Mouse (Mus musculus) lung, adult 2 months (tissue): Measurements from ENCODE around the gene Wdfy4. TPM values are rescaled to one million over a fixed set of nuclear protein-coding genes. Genes with fewer than 3 reads are reported as not detected.

Experiments
- DNase-seq: peaks from one replicate; pipeline ENCODE4 v3.0.0; 2022
- H3K4me1 ChIP-seq: fragments of 200-500 bp; 2 replicates; pipeline ENCODE4 v1.6.1; 2011; ENCODE audit warnings: low read length; ENCODE audit not compliant: control insufficient read depth, insufficient read depth
- H3K4me3 ChIP-seq: fragments of 200-500 bp; replicated peaks from 2 replicates; pipeline ENCODE3; 2011; ENCODE audit warnings: low read depth, mild to moderate bottlenecking, control low read depth, low read length; ENCODE audit errors: extremely low read depth
- CTCF ChIP-seq: fragments of 200-500 bp; IDR thresholded peaks from 2 replicates; pipeline ENCODE4 v1.5.1; 2011; ENCODE audit warnings: mild to moderate bottlenecking, low read length, control low read depth; ENCODE audit not compliant: insufficient read depth
- POLR2A ChIP-seq: fragments of 200-500 bp; IDR thresholded peaks from 2 replicates; pipeline ENCODE4 v1.6.1; 2011; ENCODE audit warnings: low read depth, mild to moderate bottlenecking, control low read depth, low read length, borderline replicate concordance; ENCODE audit errors: extremely low read depth
- WGBS: fragments of 180-500 bp; shearing (Covaris S2); methylation state at CpG from one replicate; pipeline ENCODE4 v1.1.7; 2018; 5-methylcytosine and 5-hydroxymethylcytosine counted together
- polyA plus RNA-seq: library from polyadenylated mRNA; depleted of rRNA; stranded (reverse); fragments of >200 nt; gene quantifications from 2 replicates; pipeline ENCODE4 v1.2.3, GENCODE M21; 2012

The Wdfy4 gene
- polyA plus RNA-seq, 1 experiment: 14.0 TPM

DNA sequence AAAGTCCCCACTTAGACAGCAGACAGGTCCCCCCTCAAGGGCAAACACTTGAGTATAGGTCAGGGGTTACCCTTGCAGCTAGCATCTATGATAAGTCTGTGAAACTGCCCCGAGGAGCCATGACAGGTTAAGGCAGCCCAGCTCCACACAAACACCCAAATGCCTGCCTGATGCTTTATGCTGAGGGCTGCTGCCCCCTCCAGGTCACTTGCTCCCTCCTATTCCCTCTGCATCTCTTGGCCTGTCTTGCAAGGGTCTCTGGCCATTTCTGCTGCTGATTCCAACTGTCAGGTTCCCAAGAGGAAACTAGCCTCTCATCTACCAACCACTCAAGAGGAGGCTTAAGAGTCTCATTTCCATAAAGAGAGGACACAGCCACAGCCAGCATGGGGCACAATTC is 32.4 kb downstream of the Wdfy4 start:
- DNase-seq: no peak
- 40% methylated on average over 1 of the region's 1 CpGs for WGBS
- TF ChIP-seq CTCF (no peak), POLR2A (no peak)

DNA sequence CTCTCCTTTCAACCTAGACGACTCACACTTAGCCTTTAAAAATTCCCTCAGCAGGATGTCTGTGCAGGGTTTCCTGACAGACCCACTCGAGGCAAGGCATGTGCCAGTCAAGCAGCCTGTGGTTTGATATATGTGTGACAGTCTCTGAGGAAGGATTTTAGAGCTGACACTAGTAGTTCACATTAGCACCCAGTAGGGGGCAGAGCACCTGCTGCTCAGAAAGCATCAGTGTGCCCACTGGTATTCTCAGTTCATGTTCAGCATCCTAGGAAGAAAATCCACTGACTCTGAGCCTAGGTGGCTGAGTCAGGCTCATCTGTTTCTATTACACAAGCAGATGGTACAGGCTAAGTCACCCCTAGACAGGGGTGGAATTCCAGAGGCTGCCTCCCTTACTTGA is 39.0 kb downstream of the Wdfy4 start:
- H3K4me1 ChIP-seq: no peaks in the 10 kb centered on the region
- no peak overlapping the region for H3K4me3 ChIP-seq
- WGBS: 10% methylated on average over 2 of the region's 2 CpGs
- no peak for TF ChIP-seq POLR2A
- TF ChIP-seq CTCF: peak; percentile 46; the same call in 1 of the 2 replicates
- no peak for DNase-seq

More for the DNA sequence above, 32.4 kb downstream of the Wdfy4 start:
- H3K4me1 ChIP-seq: no peaks in the 10 kb centered on the region
- H3K4me3 ChIP-seq: no peak overlapping the region

DNA sequence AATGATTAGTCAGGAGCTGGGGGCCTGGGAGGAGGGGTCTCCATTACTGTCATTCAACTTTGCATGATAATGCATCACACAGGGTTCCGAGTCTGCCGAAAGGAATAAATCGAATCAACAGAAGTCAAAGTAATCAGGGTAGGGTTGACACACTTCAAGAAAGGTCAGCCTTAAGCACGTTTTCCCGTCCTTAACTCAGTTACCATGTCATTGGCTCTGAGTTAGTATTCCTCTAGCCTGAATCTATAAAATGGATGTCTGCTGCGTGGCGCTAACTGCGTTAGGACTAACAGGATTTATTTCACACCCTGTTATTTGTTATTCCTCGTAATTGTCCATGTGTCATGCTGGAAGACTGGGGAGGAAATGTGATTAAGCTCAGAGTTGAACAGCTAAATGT is 48.5 kb downstream of the Wdfy4 start:
- TF ChIP-seq POLR2A (no peak), CTCF (no peak)
- no peak overlapping the region for H3K4me3 ChIP-seq
- no peak for DNase-seq
- whole genome bisulfite sequencing: 78% methylated on average over 9 of the region's 9 CpGs
- H3K4me1 ChIP-seq: no peaks in the 10 kb centered on the region

DNA sequence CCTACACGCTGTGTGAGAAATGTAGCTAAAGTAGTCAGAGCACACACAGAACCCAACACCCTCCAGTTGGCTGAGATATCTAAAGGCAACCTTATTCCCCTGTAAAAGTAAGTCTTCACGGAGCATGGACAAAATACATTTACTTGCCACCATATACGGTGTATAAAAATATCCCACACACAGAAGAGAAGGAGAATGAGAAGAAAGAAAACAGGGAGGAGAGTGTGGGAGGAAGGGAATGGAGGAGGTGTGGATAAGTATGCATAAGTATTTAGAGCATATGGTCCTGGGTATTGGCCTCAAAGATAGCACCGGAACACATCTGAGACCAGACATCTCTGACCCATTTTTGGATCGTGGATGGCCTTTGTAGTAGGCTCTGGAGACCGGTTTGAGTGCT is 50.1 kb downstream of the Wdfy4 start:
- Histone ChIP-seq H3K4me1 (no peaks in the 10 kb centered on the region), H3K4me3 (no peak overlapping the region)
- no peak for DNase-seq
- TF ChIP-seq CTCF (no peak), POLR2A (no peak)
- WGBS: 86% methylated on average over 6 of the region's 6 CpGs

DNA sequence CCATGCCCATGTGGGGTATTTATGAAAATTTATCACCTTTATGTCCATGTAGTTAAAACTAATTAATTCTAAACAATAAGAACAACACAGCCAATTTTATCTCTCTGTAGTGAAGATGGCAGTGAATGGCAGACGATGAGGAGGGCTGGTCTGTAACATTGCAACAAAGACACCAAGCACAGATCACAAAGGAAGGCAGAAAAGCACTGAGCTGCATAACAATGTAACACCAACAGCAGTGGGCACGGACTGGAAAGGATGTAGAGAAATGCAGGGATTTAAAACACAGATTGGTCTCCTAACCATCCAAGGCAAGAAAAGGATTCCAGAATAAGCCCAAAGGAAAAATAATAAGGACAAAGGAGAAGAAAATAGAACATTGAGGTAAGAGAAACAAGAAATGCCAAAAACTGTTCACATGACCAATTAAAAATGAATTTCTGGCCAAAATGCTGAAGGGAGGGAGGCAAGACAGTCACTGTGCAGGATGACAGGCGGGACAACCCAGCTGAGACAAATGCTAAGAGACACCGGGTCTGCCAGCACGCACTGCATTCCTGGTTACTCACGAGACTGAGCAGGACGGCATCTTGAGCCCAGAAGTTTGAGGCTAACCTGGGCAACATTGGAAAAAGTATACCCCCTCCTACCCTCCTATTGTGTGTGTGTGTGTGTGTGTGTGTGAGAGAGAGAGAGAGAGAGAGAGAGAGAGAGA is 54.1 kb downstream of the Wdfy4 start:
- no peak for TF ChIP-seq CTCF
- no peak for TF ChIP-seq POLR2A
- 70% methylated on average over 7 of the region's 7 CpGs for WGBS
- Histone ChIP-seq H3K4me1 (no peaks in the 10 kb centered on the region), H3K4me3 (no peak overlapping the region)
- no peak for DNase-seq

DNA sequence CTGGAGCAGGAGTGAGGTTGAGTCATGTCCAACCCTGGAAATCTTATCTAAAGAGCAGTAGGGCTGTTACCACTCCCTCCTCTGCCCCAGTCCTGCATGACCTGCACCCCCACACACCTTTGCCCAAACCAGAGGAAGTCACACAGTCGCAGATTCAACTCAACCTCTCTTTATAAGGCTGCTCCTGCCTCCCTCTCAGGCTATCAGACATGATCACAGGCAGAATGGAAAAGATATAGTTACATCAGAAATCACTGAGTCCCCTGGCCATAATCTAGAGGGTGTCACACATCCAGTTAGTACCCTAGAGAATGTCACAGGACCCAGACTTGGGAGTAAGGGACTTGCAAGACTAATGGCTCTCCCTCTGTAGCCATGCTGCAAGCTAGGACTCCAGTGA is 68.7 kb downstream of the Wdfy4 start:
- no peaks in the 10 kb centered on the region for H3K4me1 ChIP-seq
- 68% methylated on average over 1 of the region's 1 CpGs for WGBS
- H3K4me3 ChIP-seq: no peak overlapping the region
- TF ChIP-seq POLR2A (no peak), CTCF (no peak)
- DNase-seq: no peak

DNA sequence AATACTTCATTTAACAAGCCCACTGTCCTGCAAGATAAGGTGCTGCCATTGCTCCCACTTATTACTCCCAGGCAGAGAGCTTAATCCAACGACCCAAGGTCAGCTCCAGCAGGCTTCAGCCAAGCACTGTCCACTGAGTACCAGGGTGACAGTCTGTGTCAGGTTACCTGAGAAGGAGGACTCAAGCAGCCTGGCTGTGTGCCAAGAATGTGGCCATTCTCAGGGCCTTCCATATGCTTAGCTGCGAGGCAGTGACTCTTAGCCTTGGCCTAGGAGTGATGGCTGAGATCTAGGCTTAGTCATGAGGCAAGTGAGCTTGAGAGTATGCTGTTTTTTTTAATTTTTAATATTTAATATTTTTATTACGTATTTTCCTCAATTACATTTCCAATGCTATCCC is 80.5 kb downstream of the Wdfy4 start:
- WGBS: 63% methylated on average over 3 of the region's 3 CpGs
- Histone ChIP-seq H3K4me1 (no peaks in the 10 kb centered on the region), H3K4me3 (no peak overlapping the region)
- DNase-seq: no peak
- TF ChIP-seq CTCF (no peak), POLR2A (no peak)

DNA sequence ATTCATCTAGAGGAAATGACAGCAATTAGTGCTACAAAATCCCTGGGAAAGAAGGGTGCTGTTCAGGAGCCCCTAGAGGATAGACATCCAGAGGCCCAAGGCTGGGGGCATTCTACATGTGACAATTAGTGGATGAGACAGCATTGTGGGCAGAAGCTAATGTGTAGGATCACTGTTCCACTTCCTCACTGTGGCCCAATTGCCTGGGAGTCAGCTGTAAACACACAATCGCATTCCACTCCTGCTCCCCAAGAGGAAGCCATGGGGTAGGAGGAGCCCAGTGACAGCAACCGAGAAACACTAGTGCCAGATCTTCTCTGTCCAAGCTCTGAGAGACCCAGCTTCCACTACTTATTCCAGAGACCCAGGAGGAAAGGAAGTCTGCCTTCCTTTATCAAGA is 83.7 kb downstream of the Wdfy4 start:
- TF ChIP-seq POLR2A (no peak), CTCF (no peak)
- Histone ChIP-seq H3K4me1 (no peaks in the 10 kb centered on the region), H3K4me3 (no peak overlapping the region)
- 18% methylated on average over 2 of the region's 2 CpGs for WGBS
- no peak for DNase-seq

DNA sequence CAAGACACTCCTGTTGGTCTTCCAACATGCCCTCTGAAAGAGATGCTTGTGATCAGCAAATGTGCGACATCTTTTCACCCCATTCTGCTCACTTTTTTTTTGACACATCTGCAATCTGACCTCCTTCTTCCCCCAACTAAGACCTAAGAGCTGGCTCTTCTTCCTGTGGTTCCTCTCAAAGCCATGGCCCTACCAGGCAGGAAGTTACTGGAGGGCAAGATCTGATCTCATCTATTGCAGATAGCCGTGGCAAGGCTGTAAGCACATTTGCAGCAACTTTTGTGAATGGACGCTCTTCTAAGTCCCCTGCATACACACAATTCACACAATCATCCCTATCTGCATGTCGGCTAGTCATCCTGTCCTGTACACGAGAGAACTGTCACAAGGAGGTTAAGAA is 85.4 kb downstream of the Wdfy4 start:
- no peak for TF ChIP-seq CTCF
- no peak for TF ChIP-seq POLR2A
- DNase-seq: no peak
- 63% methylated on average over 5 of the region's 5 CpGs for WGBS
- H3K4me1 ChIP-seq: no peaks in the 10 kb centered on the region
- H3K4me3 ChIP-seq: no peak overlapping the region

DNA sequence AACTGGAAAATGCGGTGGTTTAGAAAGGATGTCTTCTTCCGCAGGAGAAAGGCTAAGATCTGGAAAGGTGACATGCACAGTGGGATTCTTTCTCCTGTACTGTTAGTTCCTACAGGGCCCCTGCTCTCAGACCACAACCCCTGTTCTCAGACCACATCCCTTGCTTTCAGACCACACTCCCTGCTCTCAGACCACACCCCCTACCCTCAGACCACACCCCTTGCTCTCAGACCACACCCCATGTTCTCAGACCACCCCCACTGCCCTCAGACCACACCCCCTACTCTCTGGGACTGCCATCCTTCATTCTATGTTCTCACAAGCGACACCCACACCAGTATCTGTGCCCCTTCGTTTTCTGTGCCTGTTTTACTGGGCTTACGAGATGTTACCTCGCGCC is 86.2 kb downstream of the Wdfy4 start:
- no peak for DNase-seq
- no peaks in the 10 kb centered on the region for H3K4me1 ChIP-seq
- no peak overlapping the region for H3K4me3 ChIP-seq
- WGBS: 60% methylated on average over 7 of the region's 7 CpGs
- TF ChIP-seq POLR2A (no peak), CTCF (no peak)

DNA sequence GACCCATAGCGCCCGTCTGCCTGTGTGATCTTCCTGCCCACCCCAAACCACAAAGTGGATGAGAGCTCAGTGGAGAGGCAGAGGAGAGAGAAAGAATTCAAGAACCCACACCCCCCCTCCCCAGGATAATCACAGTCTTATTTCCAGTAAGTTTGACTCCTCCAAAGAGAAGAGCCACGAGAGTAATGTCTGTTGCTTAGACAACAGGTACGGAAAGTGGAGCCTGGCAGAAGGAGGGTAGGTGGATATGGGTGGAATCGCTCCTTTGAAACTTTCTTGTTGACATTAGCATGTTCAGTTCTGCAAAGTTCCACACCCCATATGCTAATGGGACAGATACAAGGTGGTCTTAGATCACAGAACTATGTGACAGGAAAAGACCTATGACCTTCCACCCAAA is 88.8 kb downstream of the Wdfy4 start:
- DNase-seq: no peak
- Histone ChIP-seq H3K4me1 (no peaks in the 10 kb centered on the region), H3K4me3 (no peak overlapping the region)
- WGBS: 71% methylated on average over 5 of the region's 5 CpGs
- no peak for TF ChIP-seq POLR2A
